25 mouse cellular contexts compared by ENCODE assay signal in the genomic region with DNA sequence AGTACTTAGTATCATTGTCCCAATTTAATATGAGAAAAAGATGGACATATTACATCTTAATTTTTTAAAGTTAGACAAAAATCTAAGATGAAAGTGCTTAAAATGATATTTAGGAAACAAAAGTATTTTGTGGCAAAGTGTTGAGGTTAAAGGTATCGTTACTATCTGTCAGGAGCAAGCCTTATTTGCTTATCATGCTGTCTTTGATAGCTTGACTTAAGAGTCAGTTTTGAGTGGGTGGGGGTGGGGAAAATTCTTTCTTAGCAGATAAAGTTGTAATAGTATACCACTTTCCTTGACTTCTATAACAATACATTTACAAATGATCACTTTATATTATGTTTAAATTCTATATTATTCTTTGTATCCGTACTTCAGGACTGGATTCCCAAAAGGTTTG.
"Had no signal": no experiment of that assay in that cellular context is flagged by ENCODE, and none has a peak within 500 bp of the region (broad histone marks: within the 10 kb centered on the region; RNA-seq: fewer than 3 reads in every experiment).

No protein-coding gene starts in this region.

- DNase-seq: cerebellum, adult 9-10 months; cerebellum, adult 9-11 months; cerebellum, postnatal 10 days; cerebellum, postnatal 14 days; cerebellum, postnatal 25 days; cerebellum, postnatal 36 days; embryo, embryonic 11 days; forebrain, postnatal 0 days; gastrocnemius, adult 2 months; gastrocnemius, postnatal 10 days; gastrocnemius, postnatal 14 days; gastrocnemius, postnatal 25 days; gastrocnemius, postnatal 36 days; heart, adult 11 months; heart, adult 18-20 months; heart, adult 2 months had no signal

- H3K4me1 ChIP-seq: embryonic facial prominence, embryonic 12.5 days; embryonic facial prominence, embryonic 13.5 days; embryonic facial prominence, embryonic 15.5 days; forebrain, embryonic 10.5 days; forebrain, embryonic 12.5 days; forebrain, embryonic 13.5 days; forebrain, embryonic 15.5 days had no signal

- H3K4me3 ChIP-seq: embryonic facial prominence, embryonic 10.5 days; embryonic facial prominence, embryonic 12.5 days; embryonic facial prominence, embryonic 13.5 days; embryonic facial prominence, embryonic 15.5 days; erythroblast, embryonic 14.5 days; forebrain, embryonic 10.5 days; forebrain, embryonic 12.5 days; forebrain, embryonic 13.5 days; forebrain, embryonic 15.5 days; gastrocnemius, adult 2 months; heart, adult 2 months had no signal

- H3K9me3 ChIP-seq: embryonic facial prominence, embryonic 10.5 days; embryonic facial prominence, embryonic 12.5 days; embryonic facial prominence, embryonic 13.5 days; embryonic facial prominence, embryonic 15.5 days; forebrain, embryonic 10.5 days; forebrain, embryonic 12.5 days; forebrain, embryonic 13.5 days; forebrain, embryonic 15.5 days had no signal

- H3K36me3 ChIP-seq: embryonic facial prominence, embryonic 10.5 days; embryonic facial prominence, embryonic 12.5 days; embryonic facial prominence, embryonic 13.5 days; embryonic facial prominence, embryonic 15.5 days; forebrain, embryonic 10.5 days; forebrain, embryonic 12.5 days; forebrain, embryonic 15.5 days had no signal

- H3K27ac ChIP-seq: embryonic facial prominence, embryonic 10.5 days; embryonic facial prominence, embryonic 12.5 days; embryonic facial prominence, embryonic 13.5 days; embryonic facial prominence, embryonic 15.5 days; forebrain, embryonic 10.5 days; forebrain, embryonic 12.5 days; forebrain, embryonic 13.5 days; forebrain, embryonic 15.5 days; gastrocnemius, adult 2 months; heart, adult 2 months had no signal

- H3K27me3 ChIP-seq: embryonic facial prominence, embryonic 12.5 days; embryonic facial prominence, embryonic 13.5 days; embryonic facial prominence, embryonic 15.5 days; forebrain, embryonic 12.5 days; forebrain, embryonic 13.5 days; forebrain, embryonic 15.5 days had no signal

- H3K9ac ChIP-seq: embryonic facial prominence, embryonic 12.5 days; embryonic facial prominence, embryonic 13.5 days; embryonic facial prominence, embryonic 15.5 days; forebrain, embryonic 12.5 days; forebrain, embryonic 13.5 days; forebrain, embryonic 15.5 days; forebrain, postnatal 0 days had no signal
